Mouse (Mus musculus) intestine, postnatal 0 days (tissue): Measurements from ENCODE around the gene Ppp1r2. TPM values are rescaled to one million over a fixed set of nuclear protein-coding genes. Genes with fewer than 3 reads are reported as not detected.
"Not testable (repeated sequence)": the region's sequence is repeated elsewhere in the genome, so short reads cannot be mapped to it uniquely, and the experiment has no call there.

Experiments used
- ATAC-seq: fragments of 200-750 bp; cut with Nextera tagmentation; 2 replicates; pipeline ENCODE4 v1.8.0; 2017; ENCODE audit warnings: mild to moderate bottlenecking, moderate TSS enrichment, moderate library complexity
- H3K27ac ChIP-seq: fragments of 300-500 bp; sonication (generic); 2 replicates; pipeline ENCODE4 v1.5.1; 2014; ENCODE audit warnings: mild to moderate bottlenecking, low read depth, low read length, moderate library complexity
- H3K27me3 ChIP-seq: fragments of 300-500 bp; sonication (generic); replicated peaks from 2 replicates; pipeline ENCODE4 v1.6.1; 2014; ENCODE audit warnings: low read length, mixed read lengths; ENCODE audit not compliant: control insufficient read depth, insufficient read depth
- H3K36me3 ChIP-seq: fragments of 300-500 bp; sonication (generic); 2 replicates; pipeline ENCODE4 v1.6.1; 2014; ENCODE audit warnings: mild to moderate bottlenecking, moderate library complexity; ENCODE audit not compliant: control insufficient read depth, insufficient read depth
- H3K4me1 ChIP-seq: fragments of 300-500 bp; sonication (generic); replicated peaks from 2 replicates; pipeline ENCODE4 v1.6.1; 2014; ENCODE audit warnings: antibody characterized with exemption, low read length, mixed read lengths; ENCODE audit not compliant: control insufficient read depth, insufficient read depth
- H3K4me2 ChIP-seq: fragments of 300-500 bp; sonication (generic); replicated peaks from 2 replicates; pipeline ENCODE4 v1.6.1; 2014; ENCODE audit warnings: low read depth, mild to moderate bottlenecking, moderate library complexity
- H3K4me3 ChIP-seq: fragments of 300-500 bp; sonication (generic); 2 replicates; pipeline ENCODE4 v1.5.1; 2014; ENCODE audit warnings: low read depth, low read length
- H3K9ac ChIP-seq: fragments of 300-500 bp; sonication (generic); 2 replicates; pipeline ENCODE4 v1.6.1; 2014; ENCODE audit warnings: mild to moderate bottlenecking, low read depth, low read length
- H3K9me3 ChIP-seq: fragments of 300-500 bp; sonication (generic); 2 replicates; pipeline ENCODE4 v1.6.1; 2016; ENCODE audit warnings: mixed run types; ENCODE audit not compliant: control insufficient read depth
- CTCF ChIP-seq: sonication (generic); IDR thresholded peaks from 2 replicates; pipeline ENCODE4 v1.5.1; 2016; ENCODE audit warnings: low read depth, mild to moderate bottlenecking, control low read depth, antibody characterized with exemption, moderate library complexity
- WGBS: fragments of 180-500 bp; shearing (Covaris S2); extraction: QIAGEN DNeasy Blood & Tissue Kit; methylation state at CpG from one replicate; pipeline ENCODE4 v1.1.7; 2014; 5-methylcytosine and 5-hydroxymethylcytosine counted together
- polyA plus RNA-seq: library from polyadenylated mRNA; unstranded; fragments of >200 nt; fragmentation: Nextera tagmentation; extraction: Ambion mirVana; gene quantifications from 2 replicates; pipeline ENCODE4 v1.2.1, GENCODE M21; 2015

Gene Ppp1r2
- polyA plus RNA-seq = 80.4 and 85.1 TPM in 2 replicates

DNA sequence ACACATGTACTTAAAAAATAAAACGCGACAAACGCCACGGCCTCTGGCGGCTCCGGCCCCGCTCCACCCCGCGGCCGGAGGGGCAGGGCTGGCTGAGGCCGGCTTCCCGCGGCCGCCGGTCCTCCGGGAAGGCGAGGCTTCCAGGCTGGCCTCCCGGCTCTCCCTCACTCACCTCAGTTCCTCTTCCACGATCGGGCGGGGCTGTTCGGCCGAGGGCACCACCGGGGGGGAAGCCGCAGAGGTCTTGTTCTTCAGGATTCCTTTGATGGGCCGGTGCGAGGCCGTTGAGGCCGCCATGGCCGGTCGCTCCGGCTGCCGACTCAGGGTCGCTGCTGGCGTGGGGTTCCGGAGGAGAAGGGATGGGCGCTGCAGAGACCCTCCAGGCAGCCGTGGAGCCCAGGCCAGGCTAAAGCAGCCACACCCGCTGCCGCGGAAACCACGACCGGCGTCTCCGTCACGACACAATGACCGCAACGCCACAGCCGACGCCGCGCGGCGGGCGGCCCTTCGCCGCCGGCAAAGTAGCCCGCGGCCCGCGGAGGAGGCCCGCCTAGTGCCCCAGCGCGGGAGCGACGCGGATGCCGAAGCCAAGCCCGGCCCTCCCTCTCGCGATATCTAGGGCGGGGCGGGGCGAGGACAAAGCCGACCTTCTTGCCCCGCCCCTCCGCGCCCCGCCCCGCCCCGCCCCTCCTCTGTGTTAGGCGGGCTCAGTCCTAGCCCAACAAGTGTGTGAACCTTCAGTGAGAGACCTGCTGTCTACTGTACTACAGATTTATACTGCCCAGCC lies at the start of gene Ppp1r2:
Gene Ppp1r2, minus strand, starts transcription at position 604 of the 787 bp plus-strand sequence.
- peak; percentile 97 for ATAC-seq

DNA sequence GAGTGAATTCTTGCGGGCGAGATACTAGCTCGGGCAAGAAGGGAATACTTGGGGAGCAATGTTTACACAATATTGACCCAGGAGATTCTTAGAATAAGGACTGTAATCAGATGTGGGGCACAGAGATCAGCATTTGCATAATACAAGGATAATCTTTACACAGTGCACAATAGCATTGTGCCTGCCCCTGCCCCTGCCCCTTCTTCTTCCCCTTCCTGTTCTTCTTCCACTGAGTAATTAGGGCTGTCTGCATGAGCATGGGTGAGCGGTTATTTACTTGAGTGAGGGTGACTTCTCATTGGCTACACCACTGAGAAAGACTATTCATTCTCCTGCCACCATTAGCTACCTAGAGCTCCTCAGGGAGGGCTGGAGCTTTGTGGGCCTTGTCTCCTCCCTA lies 46.4 kb upstream of the Ppp1r2 start:
- Histone ChIP-seq H3K27me3 (no peaks in the 10 kb centered on the region), H3K36me3 (no peaks in the 10 kb centered on the region), H3K4me3 (no peak overlapping the region), H3K27ac (no peak overlapping the region), H3K4me1 (no peaks in the 10 kb centered on the region), H3K4me2 (no peak overlapping the region), H3K9me3 (no peaks in the 10 kb centered on the region), H3K9ac (no peak overlapping the region)
- WGBS = 51% methylated on average over 4 of the region's 4 CpGs
- ATAC-seq = no peak
- TF ChIP-seq CTCF = no peak

More for the DNA sequence above, at the start of gene Ppp1r2:
- Histone ChIP-seq H3K27ac (peak within 1 kb of the TSS; percentile 96), H3K4me2 (peak within 1 kb of the TSS; percentile 55), H3K4me3 (peak within 1 kb of the TSS; percentile 90), H3K27me3 (no peaks in the 10 kb centered on the region), H3K4me1 (0 out of 2 replicates have a peak, but pooled peaks cover 3% of the 10 kb centered on the region), H3K9me3 (no peaks in the 10 kb centered on the region), H3K9ac (peak within 1 kb of the TSS; percentile 93), H3K36me3 (peaks cover 4% of the 10 kb centered on the region; the same call in 1 of the 2 replicates)
- under 1% methylated on average over 70 of the region's 83 CpGs for WGBS
- peak; percentile 31; the same call in 1 of the 2 replicates for TF ChIP-seq CTCF

DNA sequence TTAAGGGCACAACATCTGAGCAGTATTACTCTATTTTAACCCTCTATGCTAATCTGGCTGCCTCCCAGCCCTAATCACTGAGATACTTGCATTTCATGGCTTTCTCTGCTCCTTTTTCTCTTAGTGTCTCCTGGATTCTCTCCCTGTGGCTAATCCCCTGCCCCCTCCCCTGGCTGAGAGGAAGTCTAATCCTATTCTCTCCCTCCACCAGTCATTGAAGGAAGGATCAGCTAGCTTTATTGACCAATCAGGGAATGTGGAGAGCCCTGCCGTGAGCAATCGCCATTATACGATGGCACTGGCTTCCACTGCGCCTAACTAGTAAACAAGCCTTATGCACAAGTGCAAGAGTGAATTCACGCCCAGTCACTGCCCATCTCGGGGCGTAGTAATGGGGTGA lies 45.9 kb upstream of the Ppp1r2 start:
- Histone ChIP-seq H3K27me3 (no peaks in the 10 kb centered on the region), H3K27ac (no peak overlapping the region), H3K9ac (no peak overlapping the region), H3K4me2 (no peak overlapping the region), H3K9me3 (no peaks in the 10 kb centered on the region), H3K4me1 (no peaks in the 10 kb centered on the region), H3K36me3 (no peaks in the 10 kb centered on the region), H3K4me3 (no peak overlapping the region)
- no peak for TF ChIP-seq CTCF
- WGBS = 76% methylated on average over 7 of the region's 7 CpGs
- ATAC-seq = no peak

DNA sequence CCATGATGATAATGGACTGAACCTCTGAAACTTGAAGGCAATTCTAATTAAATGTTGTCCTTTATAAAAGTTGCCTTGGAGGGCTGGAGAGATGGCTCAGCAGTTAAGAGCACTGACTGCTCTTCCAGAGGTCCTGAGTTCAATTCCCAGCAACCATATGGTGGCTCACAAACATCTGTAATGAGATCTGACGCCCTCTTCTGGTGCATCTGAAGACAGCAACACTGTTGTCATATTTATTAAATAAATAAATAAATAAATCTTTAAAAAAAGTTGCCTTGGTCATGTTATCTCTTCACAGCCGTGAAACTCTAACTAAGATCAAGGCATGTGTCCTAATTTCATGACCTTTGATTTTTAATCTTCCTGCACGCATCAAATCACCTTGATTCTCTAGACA lies 44.6 kb upstream of the Ppp1r2 start:
- ATAC-seq, H3K4me3 ChIP-seq: not testable (repeated sequence)
- 63% methylated on average over 3 of the region's 3 CpGs for WGBS

DNA sequence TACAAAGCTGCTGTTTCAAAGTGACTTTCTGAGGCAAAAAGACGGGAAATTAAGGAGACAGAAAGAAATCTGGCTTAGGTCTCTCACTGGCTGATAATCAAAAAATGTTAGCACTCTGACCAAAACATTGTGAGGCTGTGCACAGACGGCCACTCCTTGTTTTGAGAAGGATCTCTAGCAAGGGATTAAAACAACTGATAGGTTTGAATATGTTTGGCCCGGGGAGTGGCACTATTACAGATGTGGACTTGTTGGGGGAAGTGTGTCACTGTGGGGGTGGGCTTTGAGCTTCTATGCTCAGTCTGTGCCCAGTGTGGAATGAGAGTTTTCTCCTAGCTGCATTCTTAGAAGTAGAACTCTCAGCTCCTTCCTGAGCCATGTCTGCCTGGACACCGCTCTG lies 44.2 kb upstream of the Ppp1r2 start:
- no peak for TF ChIP-seq CTCF
- Histone ChIP-seq H3K36me3 (no peaks in the 10 kb centered on the region), H3K9ac (no peak overlapping the region), H3K4me1 (no peaks in the 10 kb centered on the region), H3K9me3 (no peaks in the 10 kb centered on the region), H3K4me3 (no peak overlapping the region), H3K27me3 (no peaks in the 10 kb centered on the region), H3K27ac (no peak overlapping the region), H3K4me2 (no peak overlapping the region)
- WGBS = 55% methylated on average over 4 of the region's 4 CpGs
- no peak for ATAC-seq

More for the DNA sequence above, 44.6 kb upstream of the Ppp1r2 start:
- not testable (repeated sequence) for H3K36me3 ChIP-seq, H3K4me2 ChIP-seq, H3K9me3 ChIP-seq, H3K27ac ChIP-seq, H3K4me1 ChIP-seq, H3K9ac ChIP-seq, H3K27me3 ChIP-seq

DNA sequence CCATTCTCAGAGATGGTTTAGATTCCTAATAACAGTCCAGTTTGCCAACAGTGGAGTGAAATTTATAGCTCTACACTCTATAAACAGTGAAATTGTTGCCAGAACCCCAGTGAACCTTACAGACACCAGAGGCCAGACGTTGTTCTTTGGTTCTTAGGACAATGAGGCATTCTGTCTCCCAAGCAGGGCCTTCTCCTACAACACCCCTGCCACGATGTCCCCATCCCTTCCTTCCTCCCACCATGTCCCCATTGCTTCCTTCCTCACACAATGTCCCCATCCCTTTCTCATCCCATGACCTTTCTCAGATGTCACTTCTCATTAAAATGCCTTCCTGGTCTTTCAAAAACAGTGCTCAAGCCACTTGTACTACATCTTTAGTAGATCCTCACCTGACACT lies 43.3 kb upstream of the Ppp1r2 start:
- Histone ChIP-seq H3K4me2 (no peak overlapping the region), H3K27ac (no peak overlapping the region), H3K4me1 (no peaks in the 10 kb centered on the region), H3K9me3 (no peaks in the 10 kb centered on the region), H3K27me3 (no peaks in the 10 kb centered on the region), H3K36me3 (no peaks in the 10 kb centered on the region), H3K9ac (no peak overlapping the region), H3K4me3 (no peak overlapping the region)
- ATAC-seq = no peak
- 51% methylated on average over 2 of the region's 2 CpGs for WGBS
- no peak for TF ChIP-seq CTCF

DNA sequence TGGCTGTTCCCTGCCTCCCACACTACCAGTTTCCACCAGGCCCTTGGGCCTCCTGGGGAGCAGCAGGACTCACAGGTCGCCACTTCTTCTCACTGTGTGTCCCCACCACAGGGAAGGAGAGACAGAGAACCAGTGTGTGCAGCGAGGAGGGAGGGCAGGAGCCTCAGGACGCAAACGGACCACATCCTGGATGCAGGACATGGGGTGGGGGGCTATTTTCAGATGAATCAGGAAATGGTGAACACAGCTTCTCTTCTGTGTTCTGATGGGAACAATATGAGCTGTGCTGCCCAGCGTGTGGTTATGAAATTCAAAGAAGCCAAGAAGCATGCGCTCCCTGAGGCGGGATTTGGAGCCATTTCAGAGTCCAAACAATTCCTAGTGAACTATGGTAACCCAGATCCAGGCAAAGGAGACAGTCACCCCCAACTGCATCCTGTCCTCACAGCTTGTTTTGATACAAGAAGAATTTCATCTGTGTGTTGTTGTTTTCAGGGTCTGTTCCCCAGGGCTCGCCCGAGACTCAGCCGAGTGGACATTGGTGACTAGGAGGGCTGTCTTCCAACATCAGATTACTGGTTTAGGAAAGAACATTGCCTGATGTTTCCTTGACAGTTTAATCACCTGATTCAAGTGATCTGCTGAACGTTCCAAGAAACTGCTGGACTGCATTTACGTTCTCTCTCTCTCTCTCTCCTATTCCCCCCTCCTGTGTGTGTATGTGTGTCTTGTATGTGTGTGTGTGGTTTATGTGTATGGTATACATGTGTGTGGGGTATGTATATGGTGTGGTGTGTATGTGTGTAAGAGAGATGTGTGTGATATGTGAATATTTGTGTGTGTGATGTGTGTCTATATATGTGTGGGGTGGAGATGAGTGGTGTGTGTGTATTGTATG lies 41.4 kb upstream of the Ppp1r2 start:
- not testable (repeated sequence) for H3K9ac ChIP-seq, H3K9me3 ChIP-seq, H3K27ac ChIP-seq, ATAC-seq, H3K27me3 ChIP-seq, H3K4me2 ChIP-seq, H3K4me3 ChIP-seq, H3K36me3 ChIP-seq, H3K4me1 ChIP-seq
- 53% methylated on average over 12 of the region's 12 CpGs for WGBS
